Mouse (Mus musculus) intestine, embryonic 16.5 days (tissue): Measurements from ENCODE around the gene Mlph. TPM values are rescaled to one million over a fixed set of nuclear protein-coding genes. Genes with fewer than 3 reads are reported as not detected.
A peak's percentile ranks its signal among the peaks of the same experiment; 100 is the strongest.

ENCODE experiments used
- ATAC-seq: fragments of 200-750 bp; cut with Nextera tagmentation; 2 replicates; pipeline ENCODE4 v1.8.0; 2017; ENCODE audit warnings: moderate TSS enrichment, moderate library complexity
- H3K27ac ChIP-seq: fragments of 300-500 bp; sonication (generic); 2 replicates; pipeline ENCODE4 v1.5.1; 2014; ENCODE audit warnings: mild to moderate bottlenecking, low read length
- H3K27me3 ChIP-seq: fragments of 300-500 bp; sonication (generic); replicated peaks from 2 replicates; pipeline ENCODE4 v1.6.1; 2014; ENCODE audit warnings: low read length, control low read depth, mixed read lengths; ENCODE audit not compliant: control insufficient read depth, insufficient read depth
- H3K36me3 ChIP-seq: fragments of 300-500 bp; sonication (generic); 2 replicates; pipeline ENCODE4 v1.6.1; 2014; ENCODE audit warnings: low read length, control low read depth; ENCODE audit not compliant: control insufficient read depth, insufficient read depth
- H3K4me1 ChIP-seq: fragments of 300-500 bp; sonication (generic); 2 replicates; pipeline ENCODE4 v1.6.1; 2014; ENCODE audit warnings: low read length, control low read depth, mixed read lengths; ENCODE audit not compliant: control insufficient read depth, insufficient read depth
- H3K4me2 ChIP-seq: fragments of 300-500 bp; sonication (generic); 2 replicates; pipeline ENCODE4 v1.6.1; 2014; ENCODE audit warnings: low read depth, low read length, control low read depth
- H3K4me3 ChIP-seq: fragments of 300-500 bp; sonication (generic); 2 replicates; pipeline ENCODE4 v1.5.1; 2014; ENCODE audit warnings: mild to moderate bottlenecking, low read length
- H3K9ac ChIP-seq: fragments of 300-500 bp; sonication (generic); 2 replicates; pipeline ENCODE4 v1.6.1; 2014; ENCODE audit warnings: low read depth, low read length
- H3K9me3 ChIP-seq: fragments of 300-500 bp; sonication (generic); 2 replicates; pipeline ENCODE4 v1.6.1; 2016; ENCODE audit warnings: low read length, control low read depth; ENCODE audit not compliant: control insufficient read depth
- WGBS: fragments of 180-500 bp; shearing (Covaris S2); extraction: QIAGEN DNeasy Blood & Tissue Kit; methylation state at CpG from one replicate; pipeline ENCODE4 v1.1.7; 2014; 5-methylcytosine and 5-hydroxymethylcytosine counted together
- polyA plus RNA-seq: library from polyadenylated mRNA; unstranded; fragments of >200 nt; fragmentation: Nextera tagmentation; extraction: Ambion mirVana; gene quantifications from 2 replicates; pipeline ENCODE4 v1.2.1, GENCODE M21; 2015

The Mlph gene
- polyA plus RNA-seq, 1 experiment from 2014 or later: 3.2 TPM

DNA sequence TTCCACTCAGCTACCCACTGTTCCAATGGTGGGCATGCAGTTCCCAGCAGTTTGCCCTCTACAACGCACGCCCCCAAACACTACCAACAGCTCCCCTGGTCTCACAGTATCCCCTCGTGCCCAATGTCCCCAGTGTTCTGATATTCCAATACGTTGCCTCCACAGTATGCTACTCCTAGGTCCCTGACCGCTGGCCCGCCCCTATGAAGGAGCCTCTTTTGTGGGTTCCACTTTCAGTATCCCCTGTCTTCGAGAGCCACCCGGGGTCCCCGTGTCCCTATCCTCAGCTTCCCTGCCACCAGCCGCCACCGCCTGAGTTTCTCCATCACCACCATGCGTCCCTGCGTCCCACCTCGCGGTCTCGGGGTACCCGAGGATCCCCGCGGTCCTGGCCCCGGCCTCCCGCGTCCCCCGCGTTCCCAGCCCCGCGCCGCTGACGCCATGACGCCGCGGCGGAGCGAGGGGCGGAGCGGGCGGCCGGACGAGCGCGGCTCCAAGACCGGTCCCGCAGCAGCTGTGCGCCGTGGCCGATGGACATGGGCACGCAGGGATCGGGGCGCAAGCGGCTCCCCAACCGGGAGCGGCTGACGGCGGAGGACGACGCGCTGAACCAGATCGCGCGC lies 83.5 kb downstream of the Mlph start, which contains the start of gene Lrrfip1:
TSS of gene Lrrfip1 (plus strand) at position 470 of the 623 bp plus-strand sequence.
- Histone ChIP-seq H3K36me3 (no peaks in the 10 kb centered on the region), H3K9ac (peak within 1 kb of the TSS; percentile 91), H3K27ac (peak within 1 kb of the TSS; percentile 4; the same call in 1 of the 2 replicates), H3K4me3 (peak within 1 kb of the TSS; percentile 79), H3K4me1 (peaks cover 10% of the 10 kb centered on the region; the same call in 1 of the 2 replicates), H3K27me3 (no peaks in the 10 kb centered on the region; the same call in 1 of the 2 replicates), H3K9me3 (peaks cover 4% of the 10 kb centered on the region; the same call in 1 of the 2 replicates), H3K4me2 (peak within 1 kb of the TSS; percentile 99)
- ATAC-seq: peak; percentile 83
- WGBS: 2% methylated on average over 59 of the region's 59 CpGs

DNA sequence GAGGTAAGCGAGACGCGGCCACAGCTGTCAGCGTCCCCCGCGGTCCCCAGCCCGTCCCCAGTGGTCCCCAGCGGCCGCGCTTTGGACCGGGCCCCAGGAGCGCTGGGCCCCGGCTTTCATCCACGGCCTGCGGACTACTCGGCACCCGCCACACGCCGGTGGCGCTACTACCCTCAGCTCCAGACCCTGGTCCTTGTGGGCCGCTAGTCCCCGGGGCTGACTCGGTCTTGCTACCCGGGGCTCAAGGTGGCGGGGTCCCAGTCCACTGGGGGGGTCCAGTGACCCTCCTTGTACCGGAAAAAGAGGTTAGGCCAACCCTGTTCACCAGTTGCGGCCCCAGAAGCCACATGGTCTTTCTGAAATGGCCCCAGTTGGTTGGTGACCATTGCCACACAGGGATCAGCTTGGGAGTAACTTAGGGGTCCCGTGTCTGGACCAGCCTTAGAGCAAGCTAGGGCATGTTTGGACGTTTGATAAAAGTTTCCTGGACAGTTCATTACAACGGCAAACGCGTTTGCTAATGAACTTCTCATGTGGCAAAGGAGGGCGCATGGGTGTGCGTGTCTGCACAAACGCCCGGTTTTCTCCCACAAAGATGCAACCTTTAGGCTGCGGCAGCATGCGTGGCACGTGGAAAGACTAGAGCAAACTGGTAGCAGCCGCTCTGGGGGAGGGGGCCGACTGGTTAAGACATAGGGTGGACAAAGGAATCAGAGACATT lies 84.2 kb downstream of the Mlph start:
- H3K4me3 ChIP-seq: peak overlapping the region; percentile 79
- H3K9ac ChIP-seq: peak overlapping the region; percentile 91
- H3K4me1 ChIP-seq: peaks cover 10% of the 10 kb centered on the region; the same call in 1 of the 2 replicates
- peak overlapping the region; percentile 99 for H3K4me2 ChIP-seq
- no peaks in the 10 kb centered on the region for H3K36me3 ChIP-seq
- WGBS: 2% methylated on average over 41 of the region's 41 CpGs
- H3K27ac ChIP-seq: peak overlapping the region; percentile 4; the same call in 1 of the 2 replicates
- no peaks in the 10 kb centered on the region; the same call in 1 of the 2 replicates for H3K27me3 ChIP-seq
- ATAC-seq: peak; percentile 50
- peaks cover 4% of the 10 kb centered on the region; the same call in 1 of the 2 replicates for H3K9me3 ChIP-seq

DNA sequence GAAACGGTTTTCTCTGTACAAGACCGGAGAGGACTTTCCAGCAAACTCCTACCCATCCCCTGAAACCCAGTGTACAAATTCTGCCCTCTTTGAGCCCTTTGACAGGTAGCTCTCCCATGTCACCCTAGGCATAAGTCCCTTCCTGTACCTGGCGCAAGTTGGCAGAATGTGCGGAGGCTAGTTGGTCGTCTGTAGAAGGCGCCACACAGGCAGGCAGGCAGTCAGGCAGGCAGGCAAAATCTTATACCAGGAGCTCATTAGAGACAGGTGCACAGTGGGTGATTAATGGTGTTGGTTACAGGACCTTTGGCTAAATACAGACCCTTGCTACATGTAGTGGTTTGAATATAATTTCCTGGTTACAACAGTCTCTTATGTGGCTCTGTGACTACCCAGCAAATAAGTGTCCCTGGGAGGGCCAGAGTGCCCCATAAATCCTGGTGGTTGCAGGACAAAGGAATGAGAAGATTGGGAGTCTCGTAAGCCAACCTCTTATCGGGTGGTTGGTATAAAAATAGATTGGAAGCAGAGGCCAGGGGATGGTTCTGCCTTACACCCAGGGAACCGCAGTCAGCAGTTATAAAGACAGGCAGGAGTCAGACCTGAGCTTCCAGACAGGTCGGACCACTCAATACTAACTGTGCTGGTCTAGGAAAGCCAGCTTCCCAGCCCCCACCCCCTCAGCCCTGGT lies 85.2 kb downstream of the Mlph start:
- Histone ChIP-seq H3K9me3 (peaks cover 4% of the 10 kb centered on the region; the same call in 1 of the 2 replicates), H3K27me3 (no peaks in the 10 kb centered on the region; the same call in 1 of the 2 replicates), H3K4me3 (no peak overlapping the region; the same call in 1 of the 2 replicates), H3K36me3 (no peaks in the 10 kb centered on the region), H3K4me1 (peaks cover 10% of the 10 kb centered on the region; the same call in 1 of the 2 replicates), H3K9ac (peak overlapping the region; percentile 91; the same call in 1 of the 2 replicates), H3K27ac (no peak overlapping the region), H3K4me2 (peak overlapping the region; percentile 99; the same call in 1 of the 2 replicates)
- 60% methylated on average over 10 of the region's 10 CpGs for WGBS
- ATAC-seq: no peak

Other genes with a start within 250 kb of the Mlph start
- gene Col6a3, start 71.1 kb upstream of the Mlph start, polyA plus RNA-seq: 61.9 and 70.6 TPM in 2 replicates
- gene Prlh, start 38.0 kb downstream of the Mlph start, polyA plus RNA-seq: not detected in 2 replicates
- gene Rab17, start 54.6 kb downstream of the Mlph start, polyA plus RNA-seq: 62.2 and 69.3 TPM in 2 replicates
- gene Lrrfip1, start 83.7 kb downstream of the Mlph start, polyA plus RNA-seq: 69.2 and 73.7 TPM in 2 replicates
- gene Rbm44, start 230.0 kb downstream of the Mlph start, polyA plus RNA-seq: 0.44 and 0.53 TPM in 2 replicates